Mouse (Mus musculus) heart, embryonic 14.5 days (tissue): ENCODE measurements at regions not wholly inside any gene's neighbourhood (a gene's known extent, or its start where the extent isn't known, plus 50 kb on each side); places are given as distances from the start of the nearest gene placed in this dataset.

Source experiments
- ATAC-seq: fragments of 200-750 bp; cut with Nextera tagmentation; 2 replicates; pipeline ENCODE4 v1.8.0; 2017; ENCODE audit warnings: low read depth, moderate TSS enrichment; ENCODE audit not compliant: insufficient number of reproducible peaks, insufficient read depth, low FRiP score
- H3K27ac ChIP-seq, 2 experiments: fragments of 200-500 bp in 1 of 2; fragments of 300-500 bp in 1 of 2; sonication (generic) in 1 of 2; replicated peaks in 1 of 2; 2 replicates each; pipeline ENCODE4 v1.5.1; 2012 to 2014; ENCODE audit warnings: low read depth in 2 of 2, low read length in 2 of 2, control low read depth in 1 of 2, mild to moderate bottlenecking in 1 of 2, mixed read lengths in 1 of 2; ENCODE audit not compliant: control insufficient read depth in 1 of 2, insufficient read depth in 1 of 2
- H3K27me3 ChIP-seq: fragments of 300-500 bp; sonication (generic); 2 replicates; pipeline ENCODE4 v1.6.1; 2014; ENCODE audit warnings: mild to moderate bottlenecking, low read length, control low read depth; ENCODE audit not compliant: control insufficient read depth, insufficient read depth
- H3K36me3 ChIP-seq: fragments of 300-500 bp; sonication (generic); 2 replicates; pipeline ENCODE4 v1.6.1; 2014; ENCODE audit warnings: mild to moderate bottlenecking, control low read depth, low read length, mixed read lengths; ENCODE audit not compliant: control insufficient read depth, insufficient read depth
- H3K4me1 ChIP-seq, 2 experiments: fragments of 200-500 bp in 1 of 2; fragments of 300-500 bp in 1 of 2; sonication (generic) in 1 of 2; 2 replicates each; pipeline ENCODE4 v1.6.1; 2012 to 2014; ENCODE audit warnings: low read length in 2 of 2, control low read depth in 1 of 2, mixed read lengths in 1 of 2; ENCODE audit not compliant: control insufficient read depth in 2 of 2, insufficient read depth in 2 of 2
- H3K4me2 ChIP-seq: fragments of 300-500 bp; sonication (generic); 2 replicates; pipeline ENCODE4 v1.6.1; 2014; ENCODE audit warnings: mild to moderate bottlenecking, low read length
- H3K4me3 ChIP-seq, 2 experiments: fragments of 200-500 bp in 1 of 2; fragments of 300-500 bp in 1 of 2; sonication (generic) in 1 of 2; 2 replicates each; pipeline ENCODE4 v1.5.1; 2012 to 2014; ENCODE audit warnings: low read length in 2 of 2, mild to moderate bottlenecking in 2 of 2, control low read depth in 1 of 2, low read depth in 1 of 2, moderate library complexity in 1 of 2; ENCODE audit not compliant: control insufficient read depth in 1 of 2, insufficient read depth in 1 of 2
- H3K9ac ChIP-seq: fragments of 300-500 bp; sonication (generic); 2 replicates; pipeline ENCODE4 v1.6.1; 2014; ENCODE audit warnings: mild to moderate bottlenecking, low read length
- H3K9me3 ChIP-seq: fragments of 300-500 bp; sonication (generic); 2 replicates; pipeline ENCODE4 v1.6.1; 2016; ENCODE audit warnings: low read length, control low read depth; ENCODE audit not compliant: control insufficient read depth
- WGBS: fragments of 180-500 bp; shearing (Covaris S2); extraction: QIAGEN DNeasy Blood & Tissue Kit; methylation state at CpG from one replicate; pipeline ENCODE4 v1.1.7; 2014; 5-methylcytosine and 5-hydroxymethylcytosine counted together

- H3K9me3 ChIP-seq = no peaks in the 10 kb centered on the region
- H3K27ac ChIP-seq = no peak overlapping the region
- no peaks in the 10 kb centered on the region for H3K4me1 ChIP-seq
- H3K9ac ChIP-seq = no peak overlapping the region
- H3K36me3 ChIP-seq = no peaks in the 10 kb centered on the region
- no peaks in the 10 kb centered on the region for H3K27me3 ChIP-seq
- no peak overlapping the region for H3K4me3 ChIP-seq
- no peak overlapping the region for H3K4me2 ChIP-seq
- ATAC-seq = no peak
- WGBS = 81% methylated on average over 2 of the region's 2 CpGs
Observed at GRCm38 (mm10) chr14:123037444-123037843, 53.6 kb upstream of the Tmtc4 start.
